Mouse (Mus musculus): Measurements from ENCODE around the gene Gm8764. TPM values are rescaled to one million over a fixed set of nuclear protein-coding genes. Genes with fewer than 3 reads are reported as not detected.
"Not testable (repeated sequence)": the region's sequence is repeated elsewhere in the genome, so short reads cannot be mapped to it uniquely, and the experiment has no call there.

Gene Gm8764
- polyA plus RNA-seq (2015; fragmentation: Nextera tagmentation; extraction: Ambion mirVana) = not detected in 2 replicates

DNA sequence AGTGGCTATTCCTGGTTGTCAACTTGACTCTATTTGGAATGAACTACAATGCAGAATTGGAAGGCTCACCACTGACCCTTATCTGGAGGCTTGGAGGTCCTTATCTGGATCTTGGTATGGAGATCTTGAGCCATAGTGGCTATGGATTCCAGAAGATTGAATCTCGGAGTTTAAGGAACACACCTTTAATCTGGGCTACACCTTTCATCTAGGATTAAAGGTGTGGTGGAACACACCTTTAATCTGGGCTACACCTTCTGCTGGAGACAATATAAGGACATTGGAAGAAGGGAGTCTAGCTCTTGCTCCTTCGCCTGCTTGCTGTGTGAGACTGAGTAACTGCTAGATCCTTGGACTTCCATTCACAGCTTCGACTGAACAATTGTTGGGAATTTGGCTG, at the start of gene Gm8764:
Gm8764 (plus strand) TSS at position 301 of the 400 bp plus-strand sequence.
- not testable (repeated sequence) for DNase-seq (ENCODE audit: low spot score)

GRCm38 (mm10) chr10:104110044-104110443, 49.8 kb upstream of the Gm8764 start:
- DNase-seq (ENCODE audit: low spot score) = no peak

DNA sequence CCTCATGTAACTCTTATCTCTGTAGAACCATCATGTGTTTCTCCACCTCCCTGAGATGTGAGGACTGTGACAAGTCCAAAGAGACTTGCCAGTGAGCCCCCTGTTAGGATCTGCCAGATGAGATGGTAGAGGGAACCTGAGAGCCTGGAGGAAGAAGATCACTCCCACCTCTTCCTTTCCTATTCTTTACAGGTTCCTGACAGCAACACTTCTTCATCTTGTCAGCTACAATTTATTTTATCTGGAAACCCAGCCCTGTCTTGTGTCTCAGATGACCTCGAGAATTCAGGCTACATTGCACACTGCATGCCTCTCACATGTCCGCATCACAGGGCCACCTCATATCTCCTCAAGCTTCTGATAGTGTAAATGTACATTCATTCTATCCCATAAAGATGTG, 41.5 kb upstream of the Gm8764 start:
- no peak for DNase-seq (ENCODE audit: low spot score)

GRCm38 (mm10) chr10:104142687-104143086, 17.1 kb upstream of the Gm8764 start, which contains the start of gene Gm21293:
Gene Gm21293 (plus strand): TSS chr10:104142987.
- not testable (repeated sequence) for DNase-seq (ENCODE audit: low spot score)

- not testable (repeated sequence) for DNase-seq (ENCODE audit: low spot score)
These were observed 8.6 kb upstream of the Gm8764 start, which contains the start of gene Gm6763 for GRCm38 (mm10) chr10:104151197-104151596. Gene Gm6763 (plus strand): TSS chr10:104151497.

- DNase-seq (ENCODE audit: low spot score) = not testable (repeated sequence)
These were observed 8.4 kb downstream of the Gm8764 start, which contains the start of gene Gm21304 for GRCm38 (mm10) chr10:104168215-104168614. Gene Gm21304 (plus strand): TSS chr10:104168515.

- DNase-seq (ENCODE audit: low spot score) = not testable (repeated sequence)
These were observed 16.9 kb downstream of the Gm8764 start, which contains the start of gene Gm21312 for GRCm38 (mm10) chr10:104176724-104177123. Gene Gm21312 (plus strand): TSS chr10:104177024.

- DNase-seq (ENCODE audit: low spot score) = not testable (repeated sequence)
These were observed 25.4 kb downstream of the Gm8764 start, which contains the start of gene Gm20765 for GRCm38 (mm10) chr10:104185233-104185632. Gene Gm20765 (plus strand): TSS chr10:104185533.

- DNase-seq (ENCODE audit: low spot score) = not testable (repeated sequence)
These were observed 33.9 kb downstream of the Gm8764 start, which contains the start of gene Gm4340 for GRCm38 (mm10) chr10:104193742-104194141. Gene Gm4340 (plus strand): TSS chr10:104194042.

DNA sequence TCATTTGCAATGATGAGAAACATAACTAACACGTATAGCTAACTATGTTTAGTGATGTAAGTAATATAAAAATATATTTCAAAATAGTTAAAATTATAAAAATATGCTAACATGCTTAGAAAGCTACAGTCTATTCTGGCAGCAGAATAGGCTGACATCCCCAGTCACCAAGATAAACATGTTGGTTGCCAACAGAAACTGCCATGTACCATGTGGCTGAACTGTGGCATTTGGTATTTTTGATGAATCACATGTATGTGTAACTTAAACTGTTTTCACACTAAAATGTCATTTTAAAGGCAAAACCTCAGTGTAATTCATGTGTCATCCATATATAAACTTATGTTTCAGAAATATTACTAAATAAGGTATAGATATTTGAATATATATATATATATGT, 49.8 kb downstream of the Gm8764 start:
- DNase-seq (ENCODE audit: low spot score) = no peak

DNA sequence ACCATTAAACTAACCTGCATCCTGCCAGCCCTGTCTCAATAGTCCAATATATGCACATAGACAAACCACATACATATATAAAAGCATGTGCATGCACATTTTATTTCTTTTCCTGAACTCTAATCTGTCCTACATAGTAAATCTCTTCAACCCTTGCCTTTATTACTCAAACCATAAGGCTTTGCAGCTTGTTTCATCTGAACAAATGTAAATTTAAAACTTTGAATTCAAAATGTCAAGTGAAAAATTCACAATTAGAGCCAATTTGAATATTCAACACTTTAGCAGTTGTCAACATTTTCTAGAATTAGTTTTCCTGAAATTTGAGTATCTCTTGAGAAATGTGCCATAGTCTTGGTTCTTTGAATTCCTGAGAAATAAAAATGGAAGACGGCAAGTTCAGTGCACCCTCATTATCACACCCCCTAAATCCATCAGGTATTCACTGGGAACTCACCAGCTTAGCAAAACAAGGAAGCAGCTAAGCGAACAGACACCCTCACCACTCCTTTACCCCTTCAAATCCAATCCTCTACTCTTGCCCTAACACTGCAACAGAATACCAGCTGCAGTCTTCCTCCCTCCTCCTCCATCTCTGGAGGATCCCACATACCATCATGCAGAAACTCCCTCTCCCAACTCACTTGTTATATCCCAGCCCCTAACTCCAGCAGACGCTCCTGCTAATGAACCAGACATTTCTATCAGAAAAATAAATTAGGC, 50.6 kb downstream of the Gm8764 start:
- DNase-seq (ENCODE audit: low spot score) = no peak

Other genes with a start within 250 kb of the Gm8764 start
- gene Gm21293, start 17.0 kb upstream of the Gm8764 start, polyA plus RNA-seq (2015; fragmentation: Nextera tagmentation; extraction: Ambion mirVana) = not detected in 2 replicates
- gene Gm6763, start 8.5 kb upstream of the Gm8764 start, polyA plus RNA-seq (2015; fragmentation: Nextera tagmentation; extraction: Ambion mirVana) = not detected in 2 replicates
- not detected in 2 replicates for gene Gm21304, start 8.5 kb downstream of the Gm8764 start, polyA plus RNA-seq (2015; fragmentation: Nextera tagmentation; extraction: Ambion mirVana)
- gene Gm21312, start 17.0 kb downstream of the Gm8764 start, polyA plus RNA-seq (2015; fragmentation: Nextera tagmentation; extraction: Ambion mirVana) = not detected in 2 replicates
- not detected in 2 replicates for gene Gm20765, start 25.5 kb downstream of the Gm8764 start, polyA plus RNA-seq (2015; fragmentation: Nextera tagmentation; extraction: Ambion mirVana)
- not detected in 2 replicates for gene Gm4340, start 34.0 kb downstream of the Gm8764 start, polyA plus RNA-seq (2015; fragmentation: Nextera tagmentation; extraction: Ambion mirVana)

Measured in thymus, postnatal 0 days (tissue).